Mouse (Mus musculus): ENCODE measurements at regions not wholly inside any gene's neighbourhood (a gene's known extent, or its start where the extent isn't known, plus 50 kb on each side); places are given as distances from the start of the nearest gene placed in this dataset.

DNA sequence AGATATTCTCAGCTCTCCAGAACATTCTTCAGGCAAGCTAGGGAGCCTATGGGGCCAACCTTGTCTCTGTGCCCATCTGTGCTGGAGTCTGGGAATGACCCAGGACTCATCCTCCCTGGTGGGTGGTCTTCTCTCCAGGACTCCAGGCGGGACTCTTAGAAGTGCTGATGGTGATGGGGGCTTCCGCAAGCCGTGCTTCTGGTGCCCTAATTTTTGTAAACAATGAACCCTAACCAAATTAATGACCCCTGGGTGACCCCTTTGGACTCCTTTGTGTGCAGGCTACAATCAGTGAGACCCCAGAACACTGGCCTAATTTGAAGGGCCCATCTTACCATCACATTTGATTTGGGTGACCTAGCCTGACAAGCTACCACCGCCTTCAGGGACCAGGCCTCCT is 71.0 kb upstream of the Ccnd1 start:
- TF ChIP-seq USF1 (IDR thresholded peaks at IDR 0.05; ENCODE audit: low read depth, low read length): no peak
- TF ChIP-seq SIN3A (IDR thresholded peaks at IDR 0.05; ENCODE audit: low read length): no peak
- TF ChIP-seq POLR2A (IDR thresholded peaks at IDR 0.05; ENCODE audit: low read depth, low read length): no peak
- no peak for TF ChIP-seq TCF12 (IDR thresholded peaks at IDR 0.05; ENCODE audit: low read depth, low read length)
- no peak for TF ChIP-seq POLR2AphosphoS2 (IDR thresholded peaks at IDR 0.05; ENCODE audit: low read depth, low read length)
- no peak for TF ChIP-seq ELF1 (IDR thresholded peaks at IDR 0.05; ENCODE audit: low read depth, low read length)
- no peak for TF ChIP-seq CTCF (conservative IDR thresholded peaks at IDR 0.05 in 1 of 2, IDR thresholded peaks at IDR 0.05 in 1 of 2; ENCODE audit: low read depth in 2 of 2, low read length in 2 of 2)
